Mouse (Mus musculus): Measurements from ENCODE around the gene Rtkn. TPM values are rescaled to one million over a fixed set of nuclear protein-coding genes. Genes with fewer than 3 reads are reported as not detected.

The Rtkn gene
- polyA plus RNA-seq, 1 experiment from 2014 or later: 16.3 TPM

- TF ChIP-seq CTCF (IDR thresholded peaks at IDR 0.05): no peak
- ATAC-seq: peak; percentile 63
- in situ Hi-C loops (cut with MboI; ENCODE audit: low pct_unique_long_range_greater_than_20kb): loop anchor here (5.0 kb wide), 1 partner anchor 41 kb away; the partner anchor contains the start of genes 1700003E16Rik and Wdr54
- ChIA-PET POLR2A (no interaction called here), CTCF (no interaction called here)
- DNase-seq (ENCODE audit: low read depth, low spot score): no peak
- no peaks in the 10 kb centered on the region for H3K27me3 ChIP-seq
These were observed 19.4 kb upstream of the Rtkn start for GRCm38 (mm10) chr6:83115682-83116372.

DNA sequence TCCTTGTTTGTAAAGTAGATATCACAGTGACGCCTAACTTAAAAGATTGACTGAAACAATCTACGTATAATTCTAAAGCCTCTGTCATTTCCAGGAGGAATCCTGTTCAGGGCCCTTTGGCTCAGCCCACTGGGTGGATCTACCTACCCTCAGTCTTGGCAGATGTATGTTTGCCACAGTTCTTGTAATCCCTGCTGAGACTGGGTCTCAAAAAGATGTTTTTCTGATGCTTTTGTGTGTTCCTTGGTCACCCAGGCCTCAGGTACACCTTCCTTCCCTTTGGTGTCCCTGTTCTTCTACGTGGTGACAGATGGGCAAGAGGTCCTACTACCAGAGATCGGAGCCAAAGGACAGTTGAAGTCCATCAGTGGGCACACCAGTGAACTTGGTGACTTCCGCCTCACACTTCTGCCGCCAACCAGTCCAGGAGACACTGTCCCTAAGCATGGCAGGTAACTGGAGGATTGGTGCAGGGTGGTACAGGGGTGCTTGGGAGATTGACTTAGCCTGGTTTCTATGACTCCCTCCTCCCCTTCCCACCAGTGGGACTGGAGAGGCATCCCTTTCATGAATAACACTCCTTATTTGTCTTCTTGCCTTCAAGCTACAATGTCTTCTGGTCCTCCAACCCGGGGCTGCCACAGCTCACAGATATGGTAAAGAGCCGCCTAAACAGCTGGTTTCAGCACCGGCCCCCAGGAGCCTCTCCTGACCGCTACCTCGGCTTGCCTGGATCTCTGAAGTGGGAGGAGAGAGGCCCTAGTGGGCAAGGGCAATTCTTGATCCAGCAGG lies 18.7 kb upstream of the Rtkn start:
- no peak for ATAC-seq
- in situ Hi-C loops (cut with MboI; ENCODE audit: low pct_unique_long_range_greater_than_20kb): loop anchor here (5.0 kb wide), 1 partner anchor 41 kb away; the partner anchor contains the start of genes 1700003E16Rik and Wdr54
- H3K27me3 ChIP-seq: no peaks in the 10 kb centered on the region
- ChIA-PET POLR2A (no interaction called here), CTCF (interaction anchor here (0.9 kb wide), 1 partner anchor 40 kb away, joined by 3 read pairs; the partner anchor contains the start of genes 1700003E16Rik and Wdr54)
- DNase-seq (ENCODE audit: low read depth, low spot score): no peak
- TF ChIP-seq CTCF (IDR thresholded peaks at IDR 0.05): no peak

- CTCF ChIA-PET: interaction anchor here (0.9 kb wide), 1 partner anchor 39 kb away, joined by 3 read pairs; the partner anchor contains the start of genes 1700003E16Rik and Wdr54
- POLR2A ChIA-PET: interaction anchor here (1.0 kb wide), 1 partner anchor 10 kb away, joined by 3 read pairs; no protein-coding TSS in a partner anchor
- DNase-seq (ENCODE audit: low read depth, low spot score): no peak
- in situ Hi-C loops (cut with MboI; ENCODE audit: low pct_unique_long_range_greater_than_20kb): loop anchor here (5.0 kb wide), 1 partner anchor 40 kb away; the partner anchor contains the start of genes 1700003E16Rik and Wdr54
- TF ChIP-seq CTCF (IDR thresholded peaks at IDR 0.05): no peak
- no peak for ATAC-seq
- H3K27me3 ChIP-seq: no peaks in the 10 kb centered on the region
These were observed 18.2 kb upstream of the Rtkn start for GRCm38 (mm10) chr6:83117165-83117438.

DNA sequence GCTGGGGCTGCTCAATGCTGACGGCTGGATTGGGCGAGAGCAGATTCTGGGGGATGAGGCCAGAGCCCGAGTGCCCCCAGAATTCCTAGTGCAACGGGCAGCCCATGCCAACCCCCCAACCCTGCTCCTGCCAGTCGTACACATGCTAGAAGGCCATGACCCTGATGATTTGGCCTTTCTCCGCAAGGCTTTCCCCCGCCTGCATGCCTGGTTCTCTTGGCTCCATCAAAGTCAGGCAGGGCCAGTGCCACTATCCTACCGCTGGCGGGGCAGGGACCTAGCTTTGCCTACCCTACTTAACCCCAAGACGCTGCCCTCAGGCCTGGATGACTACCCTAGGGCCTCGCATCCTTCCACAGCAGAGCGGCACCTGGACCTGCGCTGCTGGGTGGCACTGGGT lies 17.6 kb upstream of the Rtkn start:
- no peaks in the 10 kb centered on the region for H3K27me3 ChIP-seq
- CTCF ChIA-PET: interaction anchor here (0.8 to 1.6 kb wide), 2 partner anchors 28 to 41 kb away, joined by 3 read pairs; no protein-coding TSS in a partner anchor

GRCm38 (mm10) chr6:83118369-83118768 lies 16.9 kb upstream of the Rtkn start:
- ATAC-seq (no peak), DNase-seq (ENCODE audit: low read depth, low spot score) (no peak)
- ChIA-PET CTCF (interaction anchor here (0.8 to 1.7 kb wide), 5 partner anchors 9 to 40 kb away, joined by 3 to 5 read pairs (median 3); no protein-coding TSS in a partner anchor), POLR2A (interaction anchor here (0.5 to 1.6 kb wide), 5 partner anchors 9 to 26 kb away, joined by 3 to 15 read pairs (median 3); no protein-coding TSS in a partner anchor)
- in situ Hi-C loops (cut with MboI; ENCODE audit: low pct_unique_long_range_greater_than_20kb): loop anchor here (5.0 kb wide), 1 partner anchor 39 kb away; the partner anchor contains the start of genes 1700003E16Rik and Wdr54
- no peak for TF ChIP-seq CTCF (IDR thresholded peaks at IDR 0.05)
- H3K27me3 ChIP-seq: no peaks in the 10 kb centered on the region

More for the DNA sequence above, 17.6 kb upstream of the Rtkn start:
- DNase-seq (ENCODE audit: low read depth, low spot score) (no peak), ATAC-seq (no peak)
- in situ Hi-C loops (cut with MboI; ENCODE audit: low pct_unique_long_range_greater_than_20kb): loop anchor here (5.0 kb wide), 1 partner anchor 40 kb away; the partner anchor contains the start of genes 1700003E16Rik and Wdr54
- TF ChIP-seq CTCF (IDR thresholded peaks at IDR 0.05): no peak
- POLR2A ChIA-PET: interaction anchor here (0.5 to 1.2 kb wide), 3 partner anchors 11 to 27 kb away, joined by 3 to 15 read pairs (median 3); no protein-coding TSS in a partner anchor

DNA sequence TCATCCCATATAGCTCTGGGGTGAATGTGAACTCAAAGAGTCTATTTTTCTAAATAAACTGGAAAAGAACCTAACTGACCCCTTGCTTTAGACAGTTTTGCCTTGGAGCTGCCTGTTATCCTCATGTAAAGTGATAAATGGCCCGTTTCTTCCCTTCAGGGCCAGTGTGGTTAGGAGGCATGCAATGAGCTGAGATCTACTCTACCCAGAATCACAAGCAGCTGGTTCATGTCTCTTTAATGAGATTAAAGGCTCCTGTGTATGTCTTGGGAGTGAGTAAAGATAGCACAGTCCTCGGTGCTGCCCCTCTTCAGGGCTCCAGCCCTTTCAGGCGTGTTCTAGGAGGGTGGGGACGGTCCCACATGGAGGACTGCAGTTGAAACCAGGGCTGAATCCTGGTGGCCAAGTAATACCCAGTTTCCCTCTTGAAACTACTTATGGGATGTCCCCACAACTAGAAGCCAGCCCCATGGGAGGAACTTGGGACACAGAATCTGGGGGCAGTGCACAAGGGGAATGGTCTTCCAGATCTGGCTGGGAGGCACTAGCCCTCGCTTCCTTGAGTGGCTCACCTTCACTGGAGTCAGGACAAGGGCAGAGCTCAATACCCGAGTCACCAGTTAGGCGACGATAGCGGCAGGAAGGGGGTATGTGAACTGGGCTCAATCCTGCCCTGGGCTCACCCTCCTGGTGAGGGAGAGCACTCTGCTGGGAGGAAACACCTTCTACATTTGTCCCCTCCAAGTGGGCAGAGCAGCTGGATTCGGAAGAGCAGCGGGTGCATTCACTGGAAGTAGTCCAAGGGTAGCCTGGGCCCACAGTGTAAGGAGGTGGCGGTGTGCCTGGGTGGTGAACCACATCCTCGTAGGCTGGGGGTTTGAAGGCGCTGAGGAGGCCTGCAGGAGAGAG lies 16.2 kb upstream of the Rtkn start:
- ATAC-seq (no peak), DNase-seq (ENCODE audit: low read depth, low spot score) (no peak)
- H3K27me3 ChIP-seq: no peaks in the 10 kb centered on the region
- TF ChIP-seq CTCF (IDR thresholded peaks at IDR 0.05): no peak
- ChIA-PET CTCF (interaction anchor here (1.0 to 2.0 kb wide), 7 partner anchors 9 to 123 kb away, joined by 3 to 6 read pairs (median 4); partner anchors contain the start of genes Ccdc142, Dctn1 and Gm42688), POLR2A (interaction anchor here (0.9 to 1.6 kb wide), 6 partner anchors 9 to 33 kb away, joined by 3 to 15 read pairs (median 4); no protein-coding TSS in a partner anchor)
- in situ Hi-C loops (cut with MboI; ENCODE audit: low pct_unique_long_range_greater_than_20kb): loop anchor here (5.0 kb wide), 1 partner anchor 38 kb away; the partner anchor contains the start of genes 1700003E16Rik and Wdr54

GRCm38 (mm10) chr6:83119734-83120051 lies 15.6 kb upstream of the Rtkn start:
- ATAC-seq: no peak
- no peak for TF ChIP-seq CTCF (IDR thresholded peaks at IDR 0.05)
- POLR2A ChIA-PET: interaction anchor here (0.9 to 1.6 kb wide), 5 partner anchors 10 to 33 kb away, joined by 3 to 6 read pairs (median 4); no protein-coding TSS in a partner anchor
- CTCF ChIA-PET: interaction anchor here (1.1 to 2.0 kb wide), 5 partner anchors 9 to 123 kb away, joined by 3 to 6 read pairs (median 5); partner anchors contain the start of genes Ccdc142, Dctn1 and Gm42688
- in situ Hi-C loops (cut with MboI; ENCODE audit: low pct_unique_long_range_greater_than_20kb): loop anchor here (5.0 kb wide), 1 partner anchor 38 kb away; the partner anchor contains the start of genes 1700003E16Rik and Wdr54
- no peaks in the 10 kb centered on the region for H3K27me3 ChIP-seq
- no peak for DNase-seq (ENCODE audit: low read depth, low spot score)

- peak; percentile 96 for ATAC-seq
- ChIA-PET CTCF (interaction anchor here (1.2 to 1.4 kb wide), 5 partner anchors 25 to 124 kb away, joined by 3 to 6 read pairs (median 3); no protein-coding TSS in a partner anchor), POLR2A (interaction anchor here (0.6 to 2.4 kb wide), 6 partner anchors 11 to 153 kb away, joined by 3 to 11 read pairs (median 6); partner anchors contain the start of genes 1700003E16Rik, Rtkn and Wdr54)
- DNase-seq (ENCODE audit: low read depth, low spot score): peak; percentile 99
- no peak for TF ChIP-seq CTCF (IDR thresholded peaks at IDR 0.05)
- H3K27me3 ChIP-seq: no peaks in the 10 kb centered on the region
- in situ Hi-C loops (cut with MboI; ENCODE audit: low pct_unique_long_range_greater_than_20kb): no loop called here
These were observed 14.1 kb upstream of the Rtkn start, which contains the start of gene Wbp1 for GRCm38 (mm10) chr6:83120930-83121862. Wbp1 (minus strand) TSS chr6:83121559.
